Mouse (Mus musculus): ENCODE results near the gene Caly. TPM values are rescaled to one million over a fixed set of nuclear protein-coding genes. Genes with fewer than 3 reads are reported as not detected.

Gene Caly
- polyA plus RNA-seq, 1 experiment = not detected

GRCm38 (mm10) chr7:140032366-140032765 lies 50.0 kb downstream of the Caly start:
- DNase-seq (ENCODE audit: low read depth in 1 of 2, low spot score in 2 of 2) = no peak
- WGBS = 98% methylated on average over 10 of the region's 10 CpGs

DNA sequence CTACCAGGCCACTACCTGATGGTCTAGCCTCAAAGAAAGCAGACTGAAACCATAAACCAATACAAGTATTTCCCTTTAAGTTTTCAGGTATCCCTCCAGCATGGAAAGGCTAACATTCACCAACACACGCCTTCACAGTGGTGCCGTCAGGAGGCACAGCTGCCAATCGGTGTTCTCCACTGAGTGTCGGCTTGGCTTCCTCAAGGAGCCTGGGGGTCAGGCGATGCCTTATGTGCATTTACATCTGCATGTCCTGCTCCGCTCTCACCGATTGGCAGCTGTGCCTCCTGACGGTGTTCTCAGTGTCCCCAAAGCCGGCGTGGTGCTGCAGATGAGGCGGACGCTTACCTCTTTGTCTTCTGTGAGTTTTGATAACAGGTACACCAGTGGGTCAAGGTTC lies 50.6 kb downstream of the Caly start:
- Histone ChIP-seq H3K27ac (ENCODE audit: insufficient read depth, low read length) (no peak overlapping the region), H3K36me3 (ENCODE audit: control insufficient read depth, insufficient read depth, low read length) (peaks cover 33% of the 10 kb centered on the region), H3K27me3 (ENCODE audit: control insufficient read depth, insufficient read depth, low read length) (no peaks in the 10 kb centered on the region), H3K4me1 (ENCODE audit: control insufficient read depth, insufficient read depth, insufficient read length) (peaks cover 1% of the 10 kb centered on the region; the same call in 1 of the 2 replicates), H3K4me3 (ENCODE audit: extremely low read depth, insufficient read depth, insufficient read length) (no peak overlapping the region)
- WGBS = 97% methylated on average over 12 of the region's 12 CpGs
- no peak for DNase-seq (ENCODE audit: low read depth in 1 of 2, low spot score in 2 of 2)
- TF ChIP-seq CTCF (IDR thresholded peaks at IDR 0.05; ENCODE audit: extremely low read depth, insufficient read depth, insufficient read length, insufficient replicate concordance) (no peak), POLR2A (IDR thresholded peaks at IDR 0.05; ENCODE audit: low read depth, low read length) (no peak)

More at GRCm38 (mm10) chr7:140032366-140032765, 50.0 kb downstream of the Caly start:
- no peaks in the 10 kb centered on the region for H3K27me3 ChIP-seq (ENCODE audit: control insufficient read depth, insufficient read depth, low read length)
- TF ChIP-seq POLR2A (IDR thresholded peaks at IDR 0.05; ENCODE audit: low read depth, low read length) = no peak
- TF ChIP-seq CTCF (IDR thresholded peaks at IDR 0.05; ENCODE audit: extremely low read depth, insufficient read depth, insufficient read length, insufficient replicate concordance) = no peak
- H3K36me3 ChIP-seq (ENCODE audit: control insufficient read depth, insufficient read depth, low read length) = peaks cover 33% of the 10 kb centered on the region
- no peak overlapping the region for H3K27ac ChIP-seq (ENCODE audit: insufficient read depth, low read length)
- peaks cover 5% of the 10 kb centered on the region; the same call in 1 of the 2 replicates for H3K4me1 ChIP-seq (ENCODE audit: control insufficient read depth, insufficient read depth, insufficient read length)
- H3K4me3 ChIP-seq (ENCODE audit: extremely low read depth, insufficient read depth, insufficient read length) = no peak overlapping the region

Other genes with a start within 250 kb of the Caly start
- 0.20 and 0.29 TPM in 2 replicates for gene Adgra1, start 248.4 kb downstream of the Caly start, polyA plus RNA-seq (2012; rRNA removed)
- 0.08 and 0.16 TPM in 2 replicates for gene Kndc1, start 187.9 kb downstream of the Caly start, polyA plus RNA-seq (2012; rRNA removed)
- gene Utf1, start 138.8 kb downstream of the Caly start, polyA plus RNA-seq (2012; rRNA removed) = 1.1 and 2.3 TPM in 2 replicates
- gene 6430531B16Rik, start 103.8 kb downstream of the Caly start, polyA plus RNA-seq (2012; rRNA removed) = 0.14 and 0.22 TPM in 2 replicates
- 23.2 and 26.2 TPM in 2 replicates for gene Adam8, start 90.0 kb downstream of the Caly start, polyA plus RNA-seq (2012; rRNA removed)
- 43.3 and 95.2 TPM in 2 replicates for gene Zfp511, start 46.2 kb downstream of the Caly start, polyA plus RNA-seq (2012; rRNA removed)
- gene Tubgcp2, start 45.9 kb downstream of the Caly start, polyA plus RNA-seq (2012; rRNA removed) = 16.3 and 17.5 TPM in 2 replicates
- not detected in 2 replicates for gene Msx3, start 33.5 kb downstream of the Caly start, polyA plus RNA-seq (2012; rRNA removed)
- not detected in 2 replicates for gene Prap1, start 10.8 kb upstream of the Caly start, polyA plus RNA-seq (2012; rRNA removed)
- gene Fuom, start 19.9 kb upstream of the Caly start, polyA plus RNA-seq (2012; rRNA removed) = 9.4 and 10.9 TPM in 2 replicates
- gene Paox, start 33.3 kb upstream of the Caly start, polyA plus RNA-seq (2012; rRNA removed) = 8.7 and 9.9 TPM in 2 replicates
- gene Echs1, start 33.9 kb upstream of the Caly start, polyA plus RNA-seq (2012; rRNA removed) = 24.5 and 29.5 TPM in 2 replicates
- gene Mtg1, start 55.0 kb upstream of the Caly start, polyA plus RNA-seq (2012; rRNA removed) = 18.8 and 20.5 TPM in 2 replicates
- gene Sprn, start 72.3 kb upstream of the Caly start, polyA plus RNA-seq (2012; rRNA removed) = 0.04 and 0.08 TPM in 2 replicates
- gene Olfr522, start 82.2 kb upstream of the Caly start, polyA plus RNA-seq (2012; rRNA removed) = not detected in 2 replicates
- 0.12 TPM in 1 of 2 replicates, not detected in the other for gene Olfr523, start 90.7 kb upstream of the Caly start, polyA plus RNA-seq (2012; rRNA removed)
- 0.01 and 0.07 TPM in 2 replicates for gene Olfr524, start 123.4 kb upstream of the Caly start, polyA plus RNA-seq (2012; rRNA removed)
- gene Cd163l1, start 135.7 kb upstream of the Caly start, polyA plus RNA-seq (2012; rRNA removed) = 1.3 and 2.1 TPM in 2 replicates
- gene 5830411N06Rik, start 164.7 kb upstream of the Caly start, polyA plus RNA-seq (2012; rRNA removed) = 0.99 and 1.9 TPM in 2 replicates
- not detected in 2 replicates for gene Olfr525, start 238.3 kb upstream of the Caly start, polyA plus RNA-seq (2012; rRNA removed)

Data from spleen, adult 2 months (tissue).